Mouse (Mus musculus) intestine, embryonic 16.5 days (tissue): ENCODE results near the gene Spaca7. TPM values are rescaled to one million over a fixed set of nuclear protein-coding genes. Genes with fewer than 3 reads are reported as not detected.
A peak's percentile ranks its signal among the peaks of the same experiment; 100 is the strongest.

ENCODE experiments used
- ATAC-seq: fragments of 200-750 bp; cut with Nextera tagmentation; 2 replicates; pipeline ENCODE4 v1.8.0; 2017; ENCODE audit warnings: moderate TSS enrichment, moderate library complexity
- H3K27ac ChIP-seq: fragments of 300-500 bp; sonication (generic); 2 replicates; pipeline ENCODE4 v1.5.1; 2014; ENCODE audit warnings: mild to moderate bottlenecking, low read length
- H3K27me3 ChIP-seq: fragments of 300-500 bp; sonication (generic); replicated peaks from 2 replicates; pipeline ENCODE4 v1.6.1; 2014; ENCODE audit warnings: low read length, control low read depth, mixed read lengths; ENCODE audit not compliant: control insufficient read depth, insufficient read depth
- H3K36me3 ChIP-seq: fragments of 300-500 bp; sonication (generic); 2 replicates; pipeline ENCODE4 v1.6.1; 2014; ENCODE audit warnings: low read length, control low read depth; ENCODE audit not compliant: control insufficient read depth, insufficient read depth
- H3K4me1 ChIP-seq: fragments of 300-500 bp; sonication (generic); 2 replicates; pipeline ENCODE4 v1.6.1; 2014; ENCODE audit warnings: low read length, control low read depth, mixed read lengths; ENCODE audit not compliant: control insufficient read depth, insufficient read depth
- H3K4me2 ChIP-seq: fragments of 300-500 bp; sonication (generic); 2 replicates; pipeline ENCODE4 v1.6.1; 2014; ENCODE audit warnings: low read depth, low read length, control low read depth
- H3K4me3 ChIP-seq: fragments of 300-500 bp; sonication (generic); 2 replicates; pipeline ENCODE4 v1.5.1; 2014; ENCODE audit warnings: mild to moderate bottlenecking, low read length
- H3K9ac ChIP-seq: fragments of 300-500 bp; sonication (generic); 2 replicates; pipeline ENCODE4 v1.6.1; 2014; ENCODE audit warnings: low read depth, low read length
- H3K9me3 ChIP-seq: fragments of 300-500 bp; sonication (generic); 2 replicates; pipeline ENCODE4 v1.6.1; 2016; ENCODE audit warnings: low read length, control low read depth; ENCODE audit not compliant: control insufficient read depth
- WGBS: fragments of 180-500 bp; shearing (Covaris S2); extraction: QIAGEN DNeasy Blood & Tissue Kit; methylation state at CpG from one replicate; pipeline ENCODE4 v1.1.7; 2014; 5-methylcytosine and 5-hydroxymethylcytosine counted together
- polyA plus RNA-seq: library from polyadenylated mRNA; unstranded; fragments of >200 nt; fragmentation: Nextera tagmentation; extraction: Ambion mirVana; gene quantifications from 2 replicates; pipeline ENCODE4 v1.2.1, GENCODE M21; 2015

The Spaca7 gene
- polyA plus RNA-seq, 1 experiment from 2014 or later = not detected

DNA sequence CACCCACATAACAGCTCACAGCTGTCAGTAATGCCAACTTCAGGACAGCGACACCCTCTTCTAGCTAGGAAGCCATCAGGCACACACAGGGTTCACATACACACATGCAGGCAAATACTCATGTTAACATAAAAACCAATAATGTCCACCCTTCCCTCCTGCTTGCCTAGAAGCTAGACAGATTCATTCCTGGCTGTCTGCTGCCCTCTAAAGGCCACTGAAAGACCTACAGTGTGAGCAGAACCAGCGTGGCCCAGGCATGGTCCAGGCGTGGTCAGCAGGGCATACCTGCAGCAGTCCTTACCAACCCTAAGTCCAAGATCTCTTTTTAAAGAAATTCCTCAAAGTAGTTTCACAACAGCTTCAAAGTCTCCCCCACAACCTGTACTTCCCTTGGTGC lies 56.2 kb downstream of the Spaca7 start:
- Histone ChIP-seq H3K9me3 (no peaks in the 10 kb centered on the region), H3K4me3 (no peak overlapping the region), H3K4me2 (no peak overlapping the region), H3K27ac (no peak overlapping the region), H3K27me3 (no peaks in the 10 kb centered on the region), H3K36me3 (peaks cover 21% of the 10 kb centered on the region; the same call in 1 of the 2 replicates), H3K4me1 (no peaks in the 10 kb centered on the region), H3K9ac (no peak overlapping the region)
- peak; percentile 23; the same call in 1 of the 2 replicates for ATAC-seq
- WGBS = 43% methylated on average over 3 of the region's 3 CpGs

GRCm38 (mm10) chr8:12635366-12635765 lies 62.5 kb downstream of the Spaca7 start:
- 83% methylated on average over 2 of the region's 2 CpGs for WGBS
- ATAC-seq = no peak
- no peak overlapping the region for H3K27ac ChIP-seq
- H3K4me1 ChIP-seq = no peaks in the 10 kb centered on the region
- H3K4me2 ChIP-seq = no peak overlapping the region
- H3K9ac ChIP-seq = no peak overlapping the region
- H3K27me3 ChIP-seq = no peaks in the 10 kb centered on the region
- peaks cover 6% of the 10 kb centered on the region for H3K36me3 ChIP-seq
- H3K4me3 ChIP-seq = no peak overlapping the region
- H3K9me3 ChIP-seq = no peaks in the 10 kb centered on the region

GRCm38 (mm10) chr8:12638446-12638845 lies 65.6 kb downstream of the Spaca7 start:
- 88% methylated on average over 11 of the region's 11 CpGs for WGBS
- Histone ChIP-seq H3K27me3 (no peaks in the 10 kb centered on the region), H3K4me3 (no peak overlapping the region), H3K9me3 (no peaks in the 10 kb centered on the region), H3K4me1 (no peaks in the 10 kb centered on the region), H3K4me2 (no peak overlapping the region), H3K9ac (no peak overlapping the region), H3K27ac (no peak overlapping the region), H3K36me3 (peaks cover 6% of the 10 kb centered on the region; the same call in 1 of the 2 replicates)
- no peak for ATAC-seq

DNA sequence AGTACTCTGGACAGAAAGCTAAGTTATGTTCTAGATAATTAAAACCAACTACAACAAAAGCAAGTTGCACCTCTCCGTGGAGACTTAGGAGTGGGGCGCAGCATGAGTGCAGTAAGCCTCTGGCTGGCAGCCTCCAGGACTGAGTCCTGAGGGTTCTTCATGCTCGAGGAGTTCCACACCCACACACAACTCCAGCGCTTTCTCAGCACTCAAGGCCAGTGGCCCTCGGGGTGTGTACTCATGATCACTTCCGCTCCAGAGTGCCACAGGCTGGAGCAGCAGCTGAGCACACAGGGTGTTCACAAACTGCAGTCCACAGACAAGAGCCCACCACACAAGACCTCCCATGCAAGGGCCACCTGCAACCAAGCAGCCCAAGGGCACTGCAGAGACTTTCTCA lies 68.7 kb downstream of the Spaca7 start:
- ATAC-seq = no peak
- Histone ChIP-seq H3K9me3 (no peaks in the 10 kb centered on the region), H3K36me3 (peaks cover 6% of the 10 kb centered on the region; the same call in 1 of the 2 replicates), H3K4me3 (no peak overlapping the region), H3K4me2 (no peak overlapping the region), H3K4me1 (peaks cover 4% of the 10 kb centered on the region; the same call in 1 of the 2 replicates), H3K9ac (no peak overlapping the region), H3K27ac (no peak overlapping the region), H3K27me3 (no peaks in the 10 kb centered on the region)
- 86% methylated on average over 6 of the region's 6 CpGs for WGBS

GRCm38 (mm10) chr8:12644341-12644740 lies 71.5 kb downstream of the Spaca7 start:
- Histone ChIP-seq H3K4me2 (no peak overlapping the region), H3K4me3 (no peak overlapping the region), H3K9ac (no peak overlapping the region), H3K4me1 (peaks cover 4% of the 10 kb centered on the region; the same call in 1 of the 2 replicates), H3K9me3 (no peaks in the 10 kb centered on the region), H3K36me3 (0 out of 2 replicates have a peak, but pooled peaks cover 6% of the 10 kb centered on the region), H3K27ac (no peak overlapping the region), H3K27me3 (no peaks in the 10 kb centered on the region)
- WGBS = 82% methylated on average over 8 of the region's 8 CpGs
- ATAC-seq = no peak

GRCm38 (mm10) chr8:12644894-12645293 lies 72.1 kb downstream of the Spaca7 start:
- WGBS = 64% methylated on average over 7 of the region's 7 CpGs
- ATAC-seq = no peak

DNA sequence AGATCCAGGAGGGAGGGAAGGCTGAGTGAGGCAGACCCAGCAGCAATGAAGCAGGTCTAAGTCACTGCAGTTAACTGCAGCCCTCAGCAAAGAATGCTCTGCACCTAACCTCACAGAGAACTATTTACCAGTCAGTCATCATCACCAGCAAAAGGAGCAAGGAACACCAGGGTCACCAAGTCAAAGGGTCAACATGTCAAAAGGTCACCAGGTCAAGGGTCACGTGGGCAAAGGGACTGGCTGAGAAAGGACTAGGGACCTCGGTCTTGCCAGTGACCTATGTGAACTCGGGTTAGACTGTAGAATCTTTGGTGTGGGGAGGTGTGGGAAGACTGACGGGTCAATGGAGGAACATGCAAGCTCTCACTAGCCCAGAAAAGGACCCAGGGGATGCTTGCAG lies 73.7 kb downstream of the Spaca7 start:
- peaks cover 8% of the 10 kb centered on the region; the same call in 1 of the 2 replicates for H3K36me3 ChIP-seq
- H3K9ac ChIP-seq = no peak overlapping the region
- no peaks in the 10 kb centered on the region for H3K27me3 ChIP-seq
- ATAC-seq = no peak
- H3K4me1 ChIP-seq = peaks cover 4% of the 10 kb centered on the region; the same call in 1 of the 2 replicates
- 71% methylated on average over 4 of the region's 4 CpGs for WGBS
- H3K4me2 ChIP-seq = no peak overlapping the region
- H3K9me3 ChIP-seq = no peaks in the 10 kb centered on the region
- H3K4me3 ChIP-seq = no peak overlapping the region
- no peak overlapping the region for H3K27ac ChIP-seq

More at GRCm38 (mm10) chr8:12644894-12645293, 72.1 kb downstream of the Spaca7 start:
- peaks cover 4% of the 10 kb centered on the region; the same call in 1 of the 2 replicates for H3K4me1 ChIP-seq
- H3K9me3 ChIP-seq = no peaks in the 10 kb centered on the region
- no peak overlapping the region for H3K27ac ChIP-seq
- no peaks in the 10 kb centered on the region for H3K27me3 ChIP-seq
- no peak overlapping the region for H3K9ac ChIP-seq
- H3K4me2 ChIP-seq = no peak overlapping the region
- H3K36me3 ChIP-seq = peaks cover 10% of the 10 kb centered on the region; the same call in 1 of the 2 replicates
- H3K4me3 ChIP-seq = no peak overlapping the region

- peak; percentile 81 for ATAC-seq
- Histone ChIP-seq H3K4me3 (no peak overlapping the region), H3K27ac (peak overlapping the region; percentile 13; the same call in 1 of the 2 replicates), H3K4me2 (no peak overlapping the region), H3K9ac (no peak overlapping the region), H3K27me3 (no peaks in the 10 kb centered on the region), H3K36me3 (peaks cover 14% of the 10 kb centered on the region), H3K4me1 (peaks cover 3% of the 10 kb centered on the region; the same call in 1 of the 2 replicates), H3K9me3 (no peaks in the 10 kb centered on the region)
- WGBS = 77% methylated on average over 4 of the region's 4 CpGs
These were observed 76.1 kb downstream of the Spaca7 start for GRCm38 (mm10) chr8:12648951-12649350.
